Mouse (Mus musculus) erythroid progenitor cell, adult 5-6 weeks (primary cell): ENCODE measurements around the gene Vmn1r121. TPM values are rescaled to one million over a fixed set of nuclear protein-coding genes. Genes with fewer than 3 reads are reported as not detected.
"Not testable (repeated sequence)": the region's sequence is repeated elsewhere in the genome, so short reads cannot be mapped to it uniquely, and the experiment has no call there.

Experiments used
- ATAC-seq: replicated peaks from 2 replicates; pipeline ENCODE4 v1.8.0; 2016; ENCODE audit warnings: moderate number of reproducible peaks, mild to moderate bottlenecking, moderate TSS enrichment, inconsistent platforms; ENCODE audit not compliant: poor library complexity, low FRiP score, severe bottlenecking
- total RNA-seq, 2 experiments: library from RNA; stranded (forward) in 1 of 2; stranded (reverse) in 1 of 2; fragments of 150-400 nt in 1 of 2; fragments of 186-747, 209-891 nt in 1 of 2; gene quantifications; 2 replicates each; pipeline versions ENCODE4 v1.2.3 to v1.2.4; 2015 to 2017; ENCODE audit warnings: low replicate concordance in 2 of 2

The Vmn1r121 gene
- total RNA-seq (2015; ENCODE audit: low replicate concordance) (not detected in 2 replicates), total RNA-seq (2017; ENCODE audit: low replicate concordance) (not detected in 2 replicates)

DNA sequence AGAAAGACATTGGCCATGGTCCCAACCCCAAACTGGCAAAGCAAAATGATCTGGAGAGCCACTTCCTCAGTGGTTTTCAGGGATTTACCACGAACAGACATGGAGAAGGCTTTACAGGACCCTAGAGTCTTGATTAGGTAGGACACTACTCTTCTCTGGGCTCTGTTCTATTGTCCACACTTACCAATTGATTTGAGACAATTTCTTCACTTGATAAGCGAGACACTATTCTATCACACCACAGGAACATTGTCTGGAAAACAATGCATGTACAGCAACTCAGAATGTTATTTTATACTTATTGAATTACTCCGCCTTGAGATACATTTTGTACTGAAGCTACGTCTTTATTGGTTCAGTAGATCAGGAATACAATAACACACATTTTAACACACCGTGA is at the start of gene Vmn1r121:
Gene Vmn1r121 (minus strand): TSS at position 101 of the 400 bp plus-strand sequence.
- ATAC-seq, result not testable (repeated sequence)

DNA sequence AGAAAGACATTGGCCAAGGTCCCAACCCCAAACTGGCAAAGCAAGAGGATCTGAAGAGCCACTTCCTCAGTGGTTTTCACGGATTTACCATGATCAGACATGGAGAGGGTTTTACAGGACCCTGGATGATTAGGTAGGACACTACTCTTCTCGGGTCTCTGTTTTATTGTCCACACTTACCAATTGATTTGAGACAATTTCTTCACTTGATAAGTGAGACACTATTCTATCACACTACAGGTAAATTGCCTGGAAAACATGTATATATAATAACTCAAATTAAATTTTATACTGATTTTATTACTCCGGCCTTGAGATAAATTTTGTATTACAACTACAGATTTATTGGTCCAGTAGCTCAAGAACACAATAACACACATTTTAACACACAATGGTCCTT is 35.7 kb upstream of the Vmn1r121 start, which contains the start of gene Vmn1r122:
Gene Vmn1r122 (minus strand): TSS at position 101 of the 400 bp plus-strand sequence.
- ATAC-seq, result not testable (repeated sequence)

DNA sequence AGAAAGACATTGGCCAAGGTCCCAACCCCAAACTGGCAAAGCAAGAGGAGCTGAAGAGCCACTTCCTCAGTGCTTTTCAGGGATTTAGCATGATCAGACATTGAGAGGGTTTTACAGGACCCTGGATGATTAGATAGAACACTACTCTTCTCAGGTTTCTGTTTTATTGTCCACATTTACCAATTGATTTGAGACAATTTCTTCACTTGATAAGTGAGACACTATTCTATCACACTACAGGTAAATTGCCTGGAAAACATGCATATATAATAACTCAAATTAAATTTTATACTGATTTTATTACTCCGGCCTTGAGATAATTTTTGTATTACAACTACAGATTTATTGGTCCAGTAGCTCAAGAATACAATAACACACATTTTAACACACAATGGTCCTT is 44.6 kb downstream of the Vmn1r121 start, which contains the start of gene Vmn1r120:
Gene Vmn1r120 (minus strand): TSS at position 101 of the 400 bp plus-strand sequence.
- not testable (repeated sequence) for ATAC-seq

Other genes with a start within 250 kb of the Vmn1r121 start
- gene Vmn1r116, start 226.3 kb downstream of the Vmn1r121 start, total RNA-seq (2015; ENCODE audit: low replicate concordance), result not detected in 2 replicates
- gene Vmn1r116, start 226.3 kb downstream of the Vmn1r121 start, total RNA-seq (2017; ENCODE audit: low replicate concordance), result not detected in 2 replicates
- gene Vmn1r117, start 214.4 kb downstream of the Vmn1r121 start, total RNA-seq (2015; ENCODE audit: low replicate concordance), result not detected in 2 replicates
- gene Vmn1r117, start 214.4 kb downstream of the Vmn1r121 start, total RNA-seq (2017; ENCODE audit: low replicate concordance), result not detected in 2 replicates
- not detected in 2 replicates for gene Vmn1r118, start 186.2 kb downstream of the Vmn1r121 start, total RNA-seq (2015; ENCODE audit: low replicate concordance)
- not detected in 2 replicates for gene Vmn1r118, start 186.2 kb downstream of the Vmn1r121 start, total RNA-seq (2017; ENCODE audit: low replicate concordance)
- gene Vmn1r119, start 86.1 kb downstream of the Vmn1r121 start, total RNA-seq (2015; ENCODE audit: low replicate concordance), result not detected in 2 replicates
- not detected in 2 replicates for gene Vmn1r119, start 86.1 kb downstream of the Vmn1r121 start, total RNA-seq (2017; ENCODE audit: low replicate concordance)
- not detected in 2 replicates for gene Vmn1r120, start 44.7 kb downstream of the Vmn1r121 start, total RNA-seq (2015; ENCODE audit: low replicate concordance)
- not detected in 2 replicates for gene Vmn1r120, start 44.7 kb downstream of the Vmn1r121 start, total RNA-seq (2017; ENCODE audit: low replicate concordance)
- not detected in 2 replicates for gene Vmn1r122, start 35.6 kb upstream of the Vmn1r121 start, total RNA-seq (2015; ENCODE audit: low replicate concordance)
- gene Vmn1r122, start 35.6 kb upstream of the Vmn1r121 start, total RNA-seq (2017; ENCODE audit: low replicate concordance), result not detected in 2 replicates
- gene Vmn1r123, start 63.7 kb upstream of the Vmn1r121 start, total RNA-seq (2015; ENCODE audit: low replicate concordance), result not detected in 2 replicates
- not detected in 2 replicates for gene Vmn1r123, start 63.7 kb upstream of the Vmn1r121 start, total RNA-seq (2017; ENCODE audit: low replicate concordance)
- not detected in 2 replicates for gene Gm5157, start 91.9 kb upstream of the Vmn1r121 start, total RNA-seq (2015; ENCODE audit: low replicate concordance)
- gene Gm5157, start 91.9 kb upstream of the Vmn1r121 start, total RNA-seq (2017; ENCODE audit: low replicate concordance), result not detected in 2 replicates
- not detected in 2 replicates for gene Vmn1r124, start 162.1 kb upstream of the Vmn1r121 start, total RNA-seq (2015; ENCODE audit: low replicate concordance)
- not detected in 2 replicates for gene Vmn1r124, start 162.1 kb upstream of the Vmn1r121 start, total RNA-seq (2017; ENCODE audit: low replicate concordance)
- gene Vmn1r125, start 173.7 kb upstream of the Vmn1r121 start, total RNA-seq (2015; ENCODE audit: low replicate concordance), result not detected in 2 replicates
- not detected in 2 replicates for gene Vmn1r125, start 173.7 kb upstream of the Vmn1r121 start, total RNA-seq (2017; ENCODE audit: low replicate concordance)
- not detected in 2 replicates for gene Vmn1r126, start 203.0 kb upstream of the Vmn1r121 start, total RNA-seq (2015; ENCODE audit: low replicate concordance)
- gene Vmn1r126, start 203.0 kb upstream of the Vmn1r121 start, total RNA-seq (2017; ENCODE audit: low replicate concordance), result not detected in 2 replicates
- gene Vmn1r127, start 221.3 kb upstream of the Vmn1r121 start, total RNA-seq (2015; ENCODE audit: low replicate concordance), result not detected in 2 replicates
- gene Vmn1r127, start 221.3 kb upstream of the Vmn1r121 start, total RNA-seq (2017; ENCODE audit: low replicate concordance), result not detected in 2 replicates